Mouse (Mus musculus) embryonic fibroblast, embryonic 13.5 days (primary cell): Measurements from ENCODE around the gene Selenon.

Experiments
- CTCF ChIP-seq: IDR thresholded peaks from 2 replicates; pipeline ENCODE4 v1.5.1; 2011; ENCODE audit warnings: mild to moderate bottlenecking, control low read depth, low read length, moderate library complexity, borderline replicate concordance; ENCODE audit not compliant: insufficient read depth
- POLR2A ChIP-seq: IDR thresholded peaks from 2 replicates; pipeline ENCODE4 v1.6.1; 2011; ENCODE audit warnings: low read depth, mild to moderate bottlenecking, control low read depth, low read length, moderate library complexity

DNA sequence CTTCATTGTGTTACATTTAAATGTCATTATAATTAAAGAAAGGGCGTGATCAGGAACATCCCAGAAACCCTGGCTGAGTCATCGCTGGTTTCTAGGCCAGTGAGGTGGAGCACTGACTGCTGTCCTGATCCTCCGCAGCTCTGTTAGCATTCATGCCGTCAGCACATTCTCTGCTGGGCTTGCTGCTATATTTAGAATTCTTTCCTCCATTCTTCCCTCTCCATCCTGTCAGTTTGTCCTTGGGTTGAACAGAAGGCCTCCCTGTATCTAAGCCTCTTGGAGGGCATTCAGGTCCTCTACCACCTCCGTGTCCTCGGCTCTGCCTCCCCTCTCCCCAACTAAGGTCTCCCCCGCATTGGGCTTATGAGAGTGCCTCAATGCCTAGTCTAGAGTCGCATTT is 35.0 kb downstream of the Selenon start:
- TF ChIP-seq CTCF (no peak), POLR2A (no peak)
